ENCODE assay signal across 8 mouse cellular contexts in the genomic region with DNA sequence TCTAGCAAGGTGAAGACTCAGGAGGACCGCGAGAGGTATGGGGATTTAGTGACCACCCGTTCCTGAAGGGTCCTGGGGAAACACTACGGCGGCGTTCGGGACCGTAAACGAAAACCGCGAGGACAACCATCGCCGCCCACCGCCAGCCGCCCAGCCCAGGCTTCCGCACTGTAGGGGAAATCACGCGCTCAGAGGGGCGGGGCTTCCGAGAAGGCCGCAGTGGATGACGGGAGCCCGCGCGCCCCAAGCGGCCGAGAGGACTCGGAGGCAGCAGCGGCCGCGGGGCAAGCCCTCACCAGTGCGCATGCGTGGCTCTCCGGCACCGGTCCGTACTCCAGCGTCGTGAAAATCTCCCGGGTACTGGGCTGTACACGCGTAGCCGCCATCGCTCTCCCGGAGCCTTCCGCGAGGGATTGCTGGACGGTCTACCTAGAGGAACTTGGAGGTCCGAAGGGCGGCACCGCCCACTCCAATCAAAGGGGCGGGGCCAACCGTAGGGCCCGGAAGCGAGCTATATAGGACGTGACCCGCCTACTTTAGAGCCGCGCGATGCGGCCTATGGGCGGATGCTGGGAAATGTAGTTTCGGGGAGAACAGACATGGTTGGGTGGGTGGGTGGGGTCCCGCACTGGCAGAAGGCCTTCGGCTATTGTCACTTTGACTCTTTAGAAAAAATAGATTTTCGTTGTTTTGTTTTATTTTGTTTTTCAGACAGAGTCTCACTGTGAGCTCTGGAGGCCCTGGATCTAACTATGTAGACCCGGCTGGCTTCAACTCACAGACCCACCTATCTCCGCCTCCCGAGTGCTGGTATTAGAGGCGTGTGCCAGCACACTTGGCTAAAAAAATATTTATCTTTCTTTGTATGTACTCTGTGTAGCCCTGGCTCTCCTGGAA. TPM values are rescaled to one million over a fixed set of nuclear protein-coding genes. Genes with fewer than 3 reads are reported as not detected.
DNase-seq lines count a peak whose midpoint lies in the region; ATAC-seq lines count a peak whose summit lies in the region.

TSS of gene Pih1d1 (plus strand) at position 208 of the 897 bp plus-strand sequence.
TSS of gene Aldh16a1 (minus strand) at position 489 of the 897 bp plus-strand sequence.

- peak; percentile 93 for DNase-seq in adipocyte (ENCODE audit: low spot score)
- DNase-seq in embryo, embryonic 10 days (ENCODE audit: low spot score) = peak; percentile 96
- DNase-seq in gastrocnemius, postnatal 10 days = peak; percentile 98
- peak; percentile 99 for DNase-seq in induced T-regulatory cell, adult 2 months (ENCODE audit: low read depth)
- peak; percentile 89 to 96 for DNase-seq in left cerebral cortex, adult 9 months (ENCODE audit: low spot score in 2 of 2)
- DNase-seq in right cerebral cortex, postnatal 14 days = peak; percentile 99
- DNase-seq in urinary bladder, postnatal 36 days (ENCODE audit: low spot score in 2 of 2) = peak; percentile 96 to 97

- ATAC-seq in megakaryocyte progenitor cell, adult 5-6 weeks (replicated peaks; ENCODE audit: poor library complexity) = peak; percentile 90

RNA-seq across cellular contexts. Expression of gene Pih1d1, which starts in this region (rescaled TPM):
- 10 to 100 TPM; 46.6 to 48.2 TPM for total RNA-seq in gastrocnemius, postnatal 10 days (2021)
- 114 and 146 TPM in 2 replicates for total RNA-seq in megakaryocyte progenitor cell, adult 5-6 weeks (2015)
- 34.9 and 61.8 TPM in 2 replicates for total RNA-seq in megakaryocyte progenitor cell, adult 5-6 weeks (2017)

RNA-seq across cellular contexts. Expression of gene Aldh16a1, which starts in this region (rescaled TPM):
- total RNA-seq in gastrocnemius, postnatal 10 days (2021) = 10 to 100 TPM; 23.9 to 28.6 TPM
- 57.5 and 59.3 TPM in 2 replicates for total RNA-seq in megakaryocyte progenitor cell, adult 5-6 weeks (2015)
- total RNA-seq in megakaryocyte progenitor cell, adult 5-6 weeks (2017) = 23.4 and 25.8 TPM in 2 replicates

Comparison
In these comparisons a context has a peak if more than half of its experiments do, and no peak if none do; other contexts are left out.
1. Peak in every context shown above with its lines: DNase-seq and ATAC-seq.